Mouse (Mus musculus) liver, adult 2 months (tissue): ENCODE measurements around the gene Foxp1.

Source experiments
- CTCF ChIP-seq: fragments of 200-500 bp; IDR thresholded peaks from 2 replicates; pipeline ENCODE4 v1.5.1; 2011; ENCODE audit warnings: low read depth, low read length, control low read depth
- POLR2A ChIP-seq: fragments of 200-500 bp; IDR thresholded peaks from 2 replicates; pipeline ENCODE4 v1.6.1; 2011; ENCODE audit warnings: low read length, control low read depth; ENCODE audit not compliant: insufficient read depth; ENCODE audit errors: extremely low read depth

- no peak for TF ChIP-seq CTCF
- no peak for TF ChIP-seq POLR2A
These were observed 289.1 kb downstream of the Foxp1 start for GRCm38 (mm10) chr6:99233411-99233810.
